11 mouse cellular contexts compared by ENCODE assay signal in the genomic region with DNA sequence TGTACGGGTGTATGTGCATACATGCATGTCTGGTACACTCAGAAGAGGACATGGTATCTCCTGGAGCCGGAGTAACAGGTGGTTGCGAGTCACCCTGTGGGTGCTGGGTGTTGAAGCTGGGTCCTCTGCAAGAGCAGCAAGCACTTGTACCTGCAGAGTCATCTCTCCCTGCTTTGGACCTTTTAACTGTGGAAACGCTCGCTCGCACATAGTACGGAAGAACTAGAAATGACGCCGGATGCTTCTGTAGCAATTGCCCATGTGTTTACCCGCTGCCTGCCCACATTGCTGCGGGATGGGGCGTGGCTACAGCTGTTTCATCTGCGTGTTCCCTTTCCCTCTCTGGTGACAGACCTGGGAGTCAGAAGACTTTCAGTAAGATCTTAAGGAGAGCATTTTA. TPM values are rescaled to one million over a fixed set of nuclear protein-coding genes. Genes with fewer than 3 reads are reported as not detected.
DNase-seq lines count a peak whose midpoint lies in the region; ATAC-seq and TF ChIP-seq lines count a peak whose summit lies in the region.
"Had no signal": no experiment of that assay in that cellular context is flagged by ENCODE, and none has a peak within 500 bp of the region (broad histone marks: within the 10 kb centered on the region; RNA-seq: fewer than 3 reads in every experiment).

No protein-coding gene starts in this region.

- no peak for DNase-seq in forebrain, embryonic 11.5 days (ENCODE audit: low spot score)
- DNase-seq in testis, postnatal 14 days (ENCODE audit: low spot score) = no peak
- DNase-seq in natural killer cell, adult 2 months (ENCODE audit: low spot score in 2 of 2) = peak; percentile 33 to 59
- DNase-seq in retina, embryonic 14.5 days (ENCODE audit: low spot score) = no peak
- DNase-seq in embryo, embryonic 10.5 days (ENCODE audit: low spot score) = no peak
- no peak for DNase-seq in kidney, adult 9 months

- WGBS in forebrain, embryonic 16.5 days = 86% methylated on average over 13 of the region's 13 CpGs
- WGBS in forebrain, embryonic 11.5 days = 90% methylated on average over 13 of the region's 13 CpGs

- no peak overlapping the region for H3K9ac ChIP-seq in forebrain, embryonic 16.5 days (replicated peaks; ENCODE audit: low read depth, low read length)
- no peak overlapping the region for H3K9ac ChIP-seq in forebrain, embryonic 11.5 days (ENCODE audit: low read length)
- H3K9ac ChIP-seq: limb, embryonic 12.5 days; neural tube, embryonic 13.5 days had no signal

- no peaks in the 10 kb centered on the region for H3K36me3 ChIP-seq in forebrain, embryonic 16.5 days (ENCODE audit: control insufficient read depth, insufficient read depth)
- no peaks in the 10 kb centered on the region for H3K36me3 ChIP-seq in forebrain, embryonic 11.5 days (ENCODE audit: control insufficient read depth, insufficient read depth, low read length)
- no peaks in the 10 kb centered on the region for H3K36me3 ChIP-seq in testis, adult 2 months (ENCODE audit: control insufficient read depth, insufficient read depth, low read length)
- H3K36me3 ChIP-seq: limb, embryonic 12.5 days; neural tube, embryonic 13.5 days had no signal

- no peak for ATAC-seq in forebrain, embryonic 16.5 days
- ATAC-seq in forebrain, embryonic 11.5 days (replicated peaks; ENCODE audit: low FRiP score) = no peak

- peaks cover 11% of the 10 kb centered on the region; the same call in 1 of the 2 replicates for H3K4me1 ChIP-seq in forebrain, embryonic 16.5 days (replicated peaks; ENCODE audit: control insufficient read depth, insufficient read depth, low read length)
- H3K4me1 ChIP-seq in forebrain, embryonic 11.5 days (replicated peaks; ENCODE audit: control insufficient read depth, insufficient read depth, low read length) = no peaks in the 10 kb centered on the region
- H3K4me1 ChIP-seq in testis, adult 2 months (ENCODE audit: control insufficient read depth, insufficient read depth, low read length) = peaks cover 3% of the 10 kb centered on the region
- H3K4me1 ChIP-seq: neural tube, embryonic 13.5 days had no signal

- H3K27ac ChIP-seq in forebrain, embryonic 16.5 days (ENCODE audit: low read length) = peak overlapping the region; percentile 13; the same call in 1 of the 2 replicates
- H3K27ac ChIP-seq in forebrain, embryonic 11.5 days (ENCODE audit: low read depth, low read length) = no peak overlapping the region
- no peak overlapping the region for H3K27ac ChIP-seq in testis, adult 2 months (ENCODE audit: control insufficient read depth, insufficient read depth, low read depth, low read length)
- H3K27ac ChIP-seq: kidney, postnatal 0 days; limb, embryonic 12.5 days; neural tube, embryonic 13.5 days had no signal

- H3K4me3 ChIP-seq in forebrain, embryonic 16.5 days (replicated peaks; ENCODE audit: low read length) = no peak overlapping the region
- H3K4me3 ChIP-seq in forebrain, embryonic 11.5 days (ENCODE audit: low read depth, low read length) = no peak overlapping the region
- peak overlapping the region; percentile 1; the same call in 1 of the 2 replicates for H3K4me3 ChIP-seq in testis, adult 2 months (ENCODE audit: control insufficient read depth, low read depth, low read length)
- H3K4me3 ChIP-seq: limb, embryonic 12.5 days; neural tube, embryonic 13.5 days had no signal

- H3K4me2 ChIP-seq in forebrain, embryonic 16.5 days (ENCODE audit: low read length) = no peak overlapping the region
- H3K4me2 ChIP-seq in forebrain, embryonic 11.5 days (ENCODE audit: low read depth, low read length, severe bottlenecking) = no peak overlapping the region
- H3K4me2 ChIP-seq: limb, embryonic 12.5 days; neural tube, embryonic 13.5 days had no signal

- H3K27me3 ChIP-seq in forebrain, embryonic 16.5 days (replicated peaks; ENCODE audit: control insufficient read depth, insufficient read depth, low read length) = no peaks in the 10 kb centered on the region
- no peaks in the 10 kb centered on the region for H3K27me3 ChIP-seq in forebrain, embryonic 11.5 days (ENCODE audit: control insufficient read depth, insufficient read depth, low read length)
- no peaks in the 10 kb centered on the region for H3K27me3 ChIP-seq in testis, adult 2 months (ENCODE audit: control insufficient read depth, insufficient read depth, low read length)
- H3K27me3 ChIP-seq: limb, embryonic 12.5 days; neural tube, embryonic 13.5 days had no signal

- peaks cover 3% of the 10 kb centered on the region for H3K9me3 ChIP-seq in forebrain, embryonic 16.5 days (ENCODE audit: control insufficient read depth, low read length)
- H3K9me3 ChIP-seq in forebrain, embryonic 11.5 days (ENCODE audit: control insufficient read depth, low read length) = no peaks in the 10 kb centered on the region
- H3K9me3 ChIP-seq: neural tube, embryonic 13.5 days had no signal

- TF ChIP-seq CTCF in testis, adult 2 months (IDR thresholded peaks at IDR 0.05; ENCODE audit: control insufficient read depth, insufficient read depth, insufficient replicate concordance, low read depth, low read length) = no peak

- TF ChIP-seq POLR2A in testis, adult 2 months (IDR thresholded peaks at IDR 0.05; ENCODE audit: control insufficient read depth, low read depth, low read length) = no peak

RNA-seq across cellular contexts. Expression of a gene that starts 56.0 kb away (rescaled TPM):
- 554 and 700 TPM in 2 replicates for polyA plus RNA-seq in forebrain, embryonic 16.5 days (2015; fragmentation: Nextera tagmentation; extraction: Ambion mirVana)
- 954 and 974 TPM in 2 replicates for polyA plus RNA-seq in forebrain, embryonic 11.5 days (2014; fragmentation: Nextera tagmentation; extraction: Ambion mirVana)
- 7.8 and 9.5 TPM in 2 replicates for polyA plus RNA-seq in testis, adult 2 months (2012; rRNA removed)

Comparison
In these comparisons a context has a peak if more than half of its experiments do, and no peak if none do; other contexts are left out.
1. DNase-seq: peak in natural killer cell, adult 2 months (2 of 2); none in forebrain, embryonic 11.5 days (single experiment), testis, postnatal 14 days (single experiment), retina, embryonic 14.5 days (single experiment), embryo, embryonic 10.5 days (single experiment) and kidney, adult 9 months (single experiment).
2. RNA of a gene that starts 56.0 kb away (polyA plus RNA-seq): 954 to 974 TPM in forebrain, embryonic 11.5 days and 554 to 700 TPM in forebrain, embryonic 16.5 days; 7.8 to 9.5 TPM in testis, adult 2 months; every median in the first group is over 10 times any median in the second.